Mouse (Mus musculus) CH12.LX (cell line): ENCODE measurements around the gene Rap1b. TPM values are rescaled to one million over a fixed set of nuclear protein-coding genes. Genes with fewer than 3 reads are reported as not detected.
A peak's percentile ranks its signal among the peaks of the same experiment; 100 is the strongest.

Source experiments
- DNase-seq: peaks from one replicate; pipeline ENCODE4 v3.0.0-alpha.2; 2013; ENCODE audit errors: extremely low read depth
- H3K27ac ChIP-seq: 2 replicates; pipeline ENCODE4 v1.5.1; 2012; ENCODE audit warnings: low read depth, mild to moderate bottlenecking, control low read depth, moderate library complexity; ENCODE audit not compliant: insufficient read depth
- H3K27me3 ChIP-seq: replicated peaks from 2 replicates; pipeline ENCODE3; 2012; ENCODE audit warnings: inconsistent platforms
- H3K36me3 ChIP-seq, 2 experiments: replicated peaks in 1 of 2; 2 replicates each; pipeline versions ENCODE3 to v1.6.1; 2012; ENCODE audit warnings: inconsistent platforms in 1 of 2, low read length in 1 of 2, mild to moderate bottlenecking in 1 of 2, mixed read lengths in 1 of 2, moderate library complexity in 1 of 2; ENCODE audit not compliant: control insufficient read depth in 1 of 2, insufficient read depth in 1 of 2
- H3K4me1 ChIP-seq, 2 experiments: 2 replicates each; pipeline ENCODE4 v1.6.1; 2012; ENCODE audit warnings: inconsistent platforms in 1 of 2, moderate library complexity in 1 of 2; ENCODE audit not compliant: insufficient read depth in 2 of 2, control insufficient read depth in 1 of 2
- H3K4me2 ChIP-seq: 2 replicates; pipeline ENCODE4 v1.6.1; 2012; ENCODE audit warnings: low read depth, mild to moderate bottlenecking, control low read depth; ENCODE audit not compliant: poor library complexity, insufficient read depth, severe bottlenecking
- H3K4me3 ChIP-seq, 3 experiments: fragments of 150-350 bp in 1 of 3; sonication (generic) in 1 of 3; replicated peaks in 1 of 3; 2 replicates each; pipeline versions ENCODE3 to v1.5.1; 2011 to 2012; ENCODE audit warnings: low read depth in 2 of 3, low read length in 2 of 3, mild to moderate bottlenecking in 2 of 3, moderate library complexity in 2 of 3, control low read depth in 1 of 3, improper control_type of control experiment in 1 of 3, inconsistent platforms in 1 of 3, mixed read lengths in 1 of 3; ENCODE audit not compliant: poor library complexity in 1 of 3
- H3K79me2 ChIP-seq: replicated peaks from 2 replicates; pipeline ENCODE4 v1.6.1; 2012; ENCODE audit warnings: mild to moderate bottlenecking, moderate library complexity; ENCODE audit not compliant: control insufficient read depth, poor library complexity, insufficient read depth, severe bottlenecking; ENCODE audit errors: extremely low read depth
- H3K9ac ChIP-seq: 2 replicates; pipeline ENCODE4 v1.6.1; 2012; ENCODE audit warnings: low read depth, mild to moderate bottlenecking, control low read depth, moderate library complexity; ENCODE audit not compliant: insufficient read depth
- H3K9me3 ChIP-seq: replicated peaks from 2 replicates; pipeline ENCODE3; 2012; ENCODE audit warnings: low read length, inconsistent platforms, mixed read lengths
- CHD2 ChIP-seq: IDR thresholded peaks from 2 replicates; pipeline ENCODE4 v1.6.1; 2011; ENCODE audit warnings: low read length, improper control_type of control experiment
- CTCF ChIP-seq, 2 experiments: IDR thresholded peaks in 1 of 2; conservative IDR thresholded peaks in 1 of 2; 2 replicates each; pipeline ENCODE4 v1.5.1; 2011 to 2012; ENCODE audit warnings: low read depth in 2 of 2, low read length in 2 of 2, improper control_type of control experiment in 1 of 2, inconsistent platforms in 1 of 2, mild to moderate bottlenecking in 1 of 2, moderate library complexity in 1 of 2
- ELF1 ChIP-seq: IDR thresholded peaks from 2 replicates; pipeline ENCODE4 v1.6.1; 2014; ENCODE audit warnings: low read depth, mild to moderate bottlenecking, inconsistent platforms, low read length, improper control_type of control experiment
- ETS1 ChIP-seq: conservative IDR thresholded peaks from 2 replicates; pipeline ENCODE4 v1.6.1; 2012; ENCODE audit warnings: low read depth, mild to moderate bottlenecking, inconsistent platforms, low read length, improper control_type of control experiment, moderate library complexity
- HCFC1 ChIP-seq: IDR thresholded peaks from 2 replicates; pipeline ENCODE4 v1.6.1; 2012; ENCODE audit warnings: low read depth, mild to moderate bottlenecking, inconsistent platforms, low read length, improper control_type of control experiment
- IRF4 ChIP-seq: IDR thresholded peaks from 2 replicates; pipeline ENCODE4 v1.6.1; 2014; ENCODE audit warnings: low read depth, mild to moderate bottlenecking, inconsistent platforms, low read length, improper control_type of control experiment
- JUND ChIP-seq: conservative IDR thresholded peaks from 2 replicates; pipeline ENCODE4 v1.6.1; 2011; ENCODE audit warnings: low read depth, low read length, improper control_type of control experiment
- MAFK ChIP-seq: IDR thresholded peaks from 2 replicates; pipeline ENCODE4 v1.6.1; 2011; ENCODE audit warnings: low read length, improper control_type of control experiment; ENCODE audit not compliant: insufficient replicate concordance
- MAX ChIP-seq: IDR thresholded peaks from 2 replicates; pipeline ENCODE4 v1.6.1; 2011; ENCODE audit warnings: low read length, improper control_type of control experiment
- MXI1 ChIP-seq: IDR thresholded peaks from 2 replicates; pipeline ENCODE4 v1.6.1; 2011; ENCODE audit warnings: mild to moderate bottlenecking, low read depth, low read length, improper control_type of control experiment
- NELFE ChIP-seq: IDR thresholded peaks from 2 replicates; pipeline ENCODE4 v1.6.1; 2011; ENCODE audit warnings: low read depth, low read length, improper control_type of control experiment
- NRF1 ChIP-seq: IDR thresholded peaks from 2 replicates; pipeline ENCODE4 v1.6.1; 2014; ENCODE audit warnings: low read depth, mild to moderate bottlenecking, inconsistent platforms, low read length, improper control_type of control experiment, moderate library complexity
- POLR2A ChIP-seq: IDR thresholded peaks from 2 replicates; pipeline ENCODE4 v1.6.1; 2011; ENCODE audit warnings: low read depth, mild to moderate bottlenecking, improper control_type of control experiment, low read length
- POLR2AphosphoS2 ChIP-seq: IDR thresholded peaks from 2 replicates; pipeline ENCODE4 v1.6.1; 2011; ENCODE audit warnings: low read depth, low read length, improper control_type of control experiment
- RAD21 ChIP-seq: IDR thresholded peaks from 2 replicates; pipeline ENCODE4 v1.6.1; 2011; ENCODE audit warnings: low read depth, mild to moderate bottlenecking, low read length, improper control_type of control experiment, moderate library complexity
- SIN3A ChIP-seq: IDR thresholded peaks from 2 replicates; pipeline ENCODE4 v1.6.1; 2012; ENCODE audit warnings: low read length, improper control_type of control experiment, inconsistent platforms
- SMC3 ChIP-seq: IDR thresholded peaks from 2 replicates; pipeline ENCODE4 v1.6.1; 2011; ENCODE audit warnings: low read depth, low read length, improper control_type of control experiment
- TCF12 ChIP-seq: IDR thresholded peaks from 2 replicates; pipeline ENCODE4 v1.6.1; 2014; ENCODE audit warnings: low read depth, mild to moderate bottlenecking, inconsistent platforms, low read length, improper control_type of control experiment
- UBTF ChIP-seq: IDR thresholded peaks from 2 replicates; pipeline ENCODE4 v1.6.1; 2012; ENCODE audit warnings: low read depth, mild to moderate bottlenecking, inconsistent platforms, low read length, improper control_type of control experiment, moderate library complexity
- ZC3H11A ChIP-seq: IDR thresholded peaks from 2 replicates; pipeline ENCODE4 v1.6.1; 2012; ENCODE audit warnings: low read depth, mild to moderate bottlenecking, inconsistent platforms, low read length, improper control_type of control experiment
- ZMIZ1 ChIP-seq: IDR thresholded peaks from 2 replicates; pipeline ENCODE4 v1.6.1; 2012; ENCODE audit warnings: low read depth, mild to moderate bottlenecking, inconsistent platforms, low read length, improper control_type of control experiment
- dilution Hi-C: fragments of 300-500 bp; cut with MboI; formaldehyde crosslinking; loops from 2 replicates; pipeline ENCODE4 v1.14.3; 2020; ENCODE audit warnings: low sequenced_read_pairs; ENCODE audit not compliant: extremely low pct_unique_long_range_greater_than_20kb, extremely low pct_ligation_motif_present
- in situ Hi-C: fragments of 300-500 bp; cut with MboI; formaldehyde crosslinking; loops from 3 replicates; pipeline ENCODE4 v1.14.3; 2019; ENCODE audit warnings: low sequenced_read_pairs, low pct_ligation_motif_present, low pct_unique_long_range_greater_than_20kb, mixed read lengths
- polyA plus RNA-seq: library from polyadenylated mRNA; unstranded; fragments of >175 nt; gene quantifications from 2 replicates; pipeline ENCODE4 v1.2.1, GENCODE M21; 2012; ENCODE audit warnings: low read depth; ENCODE audit not compliant: insufficient read length
- total RNA-seq, 2 experiments: library from RNA; depleted of rRNA; stranded (reverse); fragments of 300-350 nt in 1 of 2; fragments of >200 nt in 1 of 2; gene quantifications; 2 replicates each; pipeline ENCODE4 v1.2.3; 2012 to 2014

Rap1b gene
- total and polyA plus RNA-seq, 3 experiments = 37.0 to 214 (median 205) TPM

GRCm38 (mm10) chr10:117838924-117839323, 6.9 kb downstream of the Rap1b start:
- dilution Hi-C loops = no loop called here
- Histone ChIP-seq H3K4me1 (peaks cover 13 to 82% of the 10 kb centered on the region in 2 experiments), H3K27me3 (no peaks in the 10 kb centered on the region), H3K9me3 (no peaks in the 10 kb centered on the region), H3K27ac (no peak overlapping the region), H3K4me3 (no peak overlapping the region), H3K4me2 (no peak overlapping the region), H3K36me3 (peaks cover 0 to 32% of the 10 kb centered on the region in 2 experiments), H3K9ac (no peak overlapping the region), H3K79me2 (peaks cover 87% of the 10 kb centered on the region)
- in situ Hi-C loops = loop anchor here (25.0 kb wide), 1 partner anchor 273 kb away; no protein-coding TSS in a partner anchor
- 0 out of 2 replicates have a peak, but pooled peaks have one; percentile 22 for TF ChIP-seq JUND
- TF ChIP-seq CTCF (conservative IDR thresholded peaks at IDR 0.05 in 1 of 2, IDR thresholded peaks at IDR 0.05 in 1 of 2; ENCODE audit: low read depth in 2 of 2, low read length in 2 of 2) = peak; percentile 11 to 32; a peak in 2 of 4 replicates
- TF ChIP-seq NELFE = no peak
- TF ChIP-seq HCFC1 = no peak
- peak; percentile 29 for TF ChIP-seq RAD21
- TF ChIP-seq SMC3 = peak; percentile 26
- no peak for TF ChIP-seq POLR2AphosphoS2
- no peak for DNase-seq

- Histone ChIP-seq H3K36me3 (peaks cover 3 to 42% of the 10 kb centered on the region in 2 experiments), H3K27ac (no peak overlapping the region), H3K4me2 (no peak overlapping the region), H3K4me1 (peaks cover 15 to 89% of the 10 kb centered on the region in 2 experiments), H3K79me2 (peaks cover 90% of the 10 kb centered on the region), H3K9me3 (no peaks in the 10 kb centered on the region), H3K4me3 (no peak overlapping the region), H3K9ac (no peak overlapping the region), H3K27me3 (no peaks in the 10 kb centered on the region)
- DNase-seq = peak; percentile 57
- in situ Hi-C loops (loop anchor here (25.0 kb wide), 1 partner anchor 276 kb away; no protein-coding TSS in a partner anchor), dilution Hi-C loops (no loop called here)
- TF ChIP-seq MXI1 (peak; percentile 49; the same call in 1 of the 2 replicates), SIN3A (peak; percentile 57; the same call in 1 of the 2 replicates), UBTF (no peak)
These were observed 9.5 kb downstream of the Rap1b start for GRCm38 (mm10) chr10:117836354-117836753.

GRCm38 (mm10) chr10:117835453-117835852, 10.4 kb downstream of the Rap1b start:
- TF ChIP-seq MAX (no peak), POLR2A (no peak), ETS1 (no peak), ZMIZ1 (no peak), CTCF (conservative IDR thresholded peaks at IDR 0.05 in 1 of 2, IDR thresholded peaks at IDR 0.05 in 1 of 2; ENCODE audit: low read depth in 2 of 2, low read length in 2 of 2) (no peak), TCF12 (no peak), NELFE (no peak), MAFK (no peak), HCFC1 (no peak), CHD2 (no peak), NRF1 (no peak), IRF4 (no peak), ZC3H11A (no peak), ELF1 (no peak)
- H3K4me1 ChIP-seq = peaks cover 9 to 88% of the 10 kb centered on the region in 2 experiments
- no peak for DNase-seq
- no peak overlapping the region for H3K9ac ChIP-seq
- H3K4me3 ChIP-seq = no peak overlapping the region
- dilution Hi-C loops (no loop called here), in situ Hi-C loops (loop anchor here (25.0 kb wide), 1 partner anchor 277 kb away; no protein-coding TSS in a partner anchor)
- H3K79me2 ChIP-seq = peaks cover 93% of the 10 kb centered on the region
- H3K27me3 ChIP-seq = no peaks in the 10 kb centered on the region
- no peak overlapping the region for H3K27ac ChIP-seq
- H3K36me3 ChIP-seq = peaks cover 3 to 42% of the 10 kb centered on the region in 2 experiments
- no peak overlapping the region for H3K4me2 ChIP-seq
- no peaks in the 10 kb centered on the region for H3K9me3 ChIP-seq
